Mouse (Mus musculus): ENCODE data around the gene Gstz1. TPM values are rescaled to one million over a fixed set of nuclear protein-coding genes. Genes with fewer than 3 reads are reported as not detected.
A peak's percentile ranks its signal among the peaks of the same experiment; 100 is the strongest.

Gstz1 gene
- 33.0 and 39.2 TPM in 2 replicates for polyA plus RNA-seq (2014; fragmentation: Nextera tagmentation; extraction: Ambion mirVana)

GRCm38 (mm10) chr12:87146966-87147365 lies at the start of gene Gstz1:
TSS of gene Gstz1 (plus strand) at chr12:87147165.
- peak within 1 kb of the TSS; percentile 76 for H3K4me2 ChIP-seq (ENCODE audit: low read depth, low read length)
- peak within 1 kb of the TSS; percentile 70 for H3K9ac ChIP-seq (replicated peaks; ENCODE audit: low read depth, low read length)
- H3K36me3 ChIP-seq (ENCODE audit: control insufficient read depth, insufficient read depth, low read length), result no peaks in the 10 kb centered on the region
- H3K9me3 ChIP-seq (ENCODE audit: control insufficient read depth, low read length), result no peaks in the 10 kb centered on the region
- peaks cover 13% of the 10 kb centered on the region for H3K4me1 ChIP-seq (ENCODE audit: control insufficient read depth, insufficient read depth, low read length)
- peak; percentile 92 for ATAC-seq (ENCODE audit: low read depth)
- peak within 1 kb of the TSS; percentile 94 for H3K4me3 ChIP-seq (ENCODE audit: low read depth, low read length)
- under 1% methylated on average over 26 of the region's 27 CpGs for WGBS
- peak within 1 kb of the TSS; percentile 96 for H3K27ac ChIP-seq (ENCODE audit: low read depth, low read length)
- H3K27me3 ChIP-seq (ENCODE audit: control insufficient read depth, insufficient read depth, low read length), result no peaks in the 10 kb centered on the region

- peaks cover 7% of the 10 kb centered on the region; the same call in 1 of the 2 replicates for H3K4me1 ChIP-seq (ENCODE audit: control insufficient read depth, insufficient read depth, low read length)
- no peak overlapping the region for H3K27ac ChIP-seq (ENCODE audit: low read depth, low read length)
- no peak overlapping the region for H3K4me2 ChIP-seq (ENCODE audit: low read depth, low read length)
- H3K9ac ChIP-seq (replicated peaks; ENCODE audit: low read depth, low read length), result no peak overlapping the region
- 91% methylated on average over 4 of the region's 4 CpGs for WGBS
- no peaks in the 10 kb centered on the region for H3K9me3 ChIP-seq (ENCODE audit: control insufficient read depth, low read length)
- no peak for ATAC-seq (ENCODE audit: low read depth)
- no peaks in the 10 kb centered on the region for H3K36me3 ChIP-seq (ENCODE audit: control insufficient read depth, insufficient read depth, low read length)
- no peak overlapping the region for H3K4me3 ChIP-seq (ENCODE audit: low read depth, low read length)
- H3K27me3 ChIP-seq (ENCODE audit: control insufficient read depth, insufficient read depth, low read length), result peaks cover 13% of the 10 kb centered on the region
Observed at GRCm38 (mm10) chr12:87100331-87100730, 46.6 kb upstream of the Gstz1 start.

- no peaks in the 10 kb centered on the region for H3K36me3 ChIP-seq (ENCODE audit: control insufficient read depth, insufficient read depth, low read length)
- H3K9me3 ChIP-seq (ENCODE audit: control insufficient read depth, low read length), result no peaks in the 10 kb centered on the region
- peak; percentile 38; the same call in 1 of the 2 replicates for ATAC-seq (ENCODE audit: low read depth)
- H3K9ac ChIP-seq (replicated peaks; ENCODE audit: low read depth, low read length), result peak within 1 kb of the TSS; percentile 29
- WGBS, result 3% methylated on average over 32 of the region's 32 CpGs
- H3K27me3 ChIP-seq (ENCODE audit: control insufficient read depth, insufficient read depth, low read length), result peaks cover 13% of the 10 kb centered on the region
- H3K4me1 ChIP-seq (ENCODE audit: control insufficient read depth, insufficient read depth, low read length), result peaks cover 7% of the 10 kb centered on the region; the same call in 1 of the 2 replicates
- H3K27ac ChIP-seq (ENCODE audit: low read depth, low read length), result no peak within 1 kb of the TSS
- H3K4me3 ChIP-seq (ENCODE audit: low read depth, low read length), result peak within 1 kb of the TSS; percentile 21
- H3K4me2 ChIP-seq (ENCODE audit: low read depth, low read length), result peak within 1 kb of the TSS; percentile 59
Observed at GRCm38 (mm10) chr12:87102165-87102631, 44.8 kb upstream of the Gstz1 start, which contains the start of gene Ngb. TSS of gene Ngb (minus strand) at chr12:87102539.

GRCm38 (mm10) chr12:87103471-87103870 lies 43.5 kb upstream of the Gstz1 start:
- no peak for ATAC-seq (ENCODE audit: low read depth)
- Histone ChIP-seq H3K4me1 (ENCODE audit: control insufficient read depth, insufficient read depth, low read length) (peaks cover 7% of the 10 kb centered on the region; the same call in 1 of the 2 replicates), H3K9ac (replicated peaks; ENCODE audit: low read depth, low read length) (no peak overlapping the region), H3K36me3 (ENCODE audit: control insufficient read depth, insufficient read depth, low read length) (no peaks in the 10 kb centered on the region), H3K4me2 (ENCODE audit: low read depth, low read length) (no peak overlapping the region), H3K9me3 (ENCODE audit: control insufficient read depth, low read length) (no peaks in the 10 kb centered on the region), H3K4me3 (ENCODE audit: low read depth, low read length) (no peak overlapping the region), H3K27ac (ENCODE audit: low read depth, low read length) (no peak overlapping the region), H3K27me3 (ENCODE audit: control insufficient read depth, insufficient read depth, low read length) (peaks cover 13% of the 10 kb centered on the region)
- 92% methylated on average over 4 of the region's 4 CpGs for WGBS

- H3K9ac ChIP-seq (replicated peaks; ENCODE audit: low read depth, low read length), result no peak overlapping the region
- H3K36me3 ChIP-seq (ENCODE audit: control insufficient read depth, insufficient read depth, low read length), result no peaks in the 10 kb centered on the region
- no peak overlapping the region for H3K27ac ChIP-seq (ENCODE audit: low read depth, low read length)
- 84% methylated on average over 4 of the region's 4 CpGs for WGBS
- ATAC-seq (ENCODE audit: low read depth), result no peak
- no peak overlapping the region for H3K4me2 ChIP-seq (ENCODE audit: low read depth, low read length)
- H3K9me3 ChIP-seq (ENCODE audit: control insufficient read depth, low read length), result no peaks in the 10 kb centered on the region
- H3K4me3 ChIP-seq (ENCODE audit: low read depth, low read length), result no peak overlapping the region
- H3K27me3 ChIP-seq (ENCODE audit: control insufficient read depth, insufficient read depth, low read length), result peaks cover 13% of the 10 kb centered on the region
- peaks cover 7% of the 10 kb centered on the region; the same call in 1 of the 2 replicates for H3K4me1 ChIP-seq (ENCODE audit: control insufficient read depth, insufficient read depth, low read length)
Observed at GRCm38 (mm10) chr12:87104796-87105195, 42.2 kb upstream of the Gstz1 start.

GRCm38 (mm10) chr12:87107357-87107977 lies 39.5 kb upstream of the Gstz1 start:
- Histone ChIP-seq H3K4me1 (ENCODE audit: control insufficient read depth, insufficient read depth, low read length) (no peaks in the 10 kb centered on the region), H3K36me3 (ENCODE audit: control insufficient read depth, insufficient read depth, low read length) (0 out of 2 replicates have a peak, but pooled peaks cover 3% of the 10 kb centered on the region), H3K9ac (replicated peaks; ENCODE audit: low read depth, low read length) (no peak overlapping the region), H3K4me3 (ENCODE audit: low read depth, low read length) (no peak overlapping the region), H3K27me3 (ENCODE audit: control insufficient read depth, insufficient read depth, low read length) (peaks cover 3% of the 10 kb centered on the region; the same call in 1 of the 2 replicates), H3K27ac (ENCODE audit: low read depth, low read length) (no peak overlapping the region), H3K4me2 (ENCODE audit: low read depth, low read length) (no peak overlapping the region), H3K9me3 (ENCODE audit: control insufficient read depth, low read length) (no peaks in the 10 kb centered on the region)
- peak; percentile 24; the same call in 1 of the 2 replicates for ATAC-seq (ENCODE audit: low read depth)
- 26% methylated on average over 3 of the region's 3 CpGs for WGBS

GRCm38 (mm10) chr12:87121918-87122589 lies 24.9 kb upstream of the Gstz1 start:
- ATAC-seq (ENCODE audit: low read depth), result no peak
- peaks cover 22% of the 10 kb centered on the region for H3K36me3 ChIP-seq (ENCODE audit: control insufficient read depth, insufficient read depth, low read length)
- H3K4me1 ChIP-seq (ENCODE audit: control insufficient read depth, insufficient read depth, low read length), result no peaks in the 10 kb centered on the region
- 95% methylated on average over 4 of the region's 4 CpGs for WGBS
- H3K27me3 ChIP-seq (ENCODE audit: control insufficient read depth, insufficient read depth, low read length), result no peaks in the 10 kb centered on the region
- H3K4me3 ChIP-seq (ENCODE audit: low read depth, low read length), result no peak overlapping the region
- no peak overlapping the region for H3K27ac ChIP-seq (ENCODE audit: low read depth, low read length)
- no peak overlapping the region for H3K4me2 ChIP-seq (ENCODE audit: low read depth, low read length)
- H3K9ac ChIP-seq (replicated peaks; ENCODE audit: low read depth, low read length), result no peak overlapping the region
- no peaks in the 10 kb centered on the region for H3K9me3 ChIP-seq (ENCODE audit: control insufficient read depth, low read length)

- Histone ChIP-seq H3K9ac (replicated peaks; ENCODE audit: low read depth, low read length) (no peak overlapping the region), H3K4me1 (ENCODE audit: control insufficient read depth, insufficient read depth, low read length) (no peaks in the 10 kb centered on the region), H3K36me3 (ENCODE audit: control insufficient read depth, insufficient read depth, low read length) (peaks cover 25% of the 10 kb centered on the region), H3K4me3 (ENCODE audit: low read depth, low read length) (no peak overlapping the region), H3K27ac (ENCODE audit: low read depth, low read length) (no peak overlapping the region), H3K27me3 (ENCODE audit: control insufficient read depth, insufficient read depth, low read length) (no peaks in the 10 kb centered on the region), H3K9me3 (ENCODE audit: control insufficient read depth, low read length) (no peaks in the 10 kb centered on the region), H3K4me2 (ENCODE audit: low read depth, low read length) (no peak overlapping the region)
- 75% methylated on average over 4 of the region's 4 CpGs for WGBS
- no peak for ATAC-seq (ENCODE audit: low read depth)
Observed at GRCm38 (mm10) chr12:87127256-87127655, 19.7 kb upstream of the Gstz1 start.

- H3K27me3 ChIP-seq (ENCODE audit: control insufficient read depth, insufficient read depth, low read length), result no peaks in the 10 kb centered on the region
- H3K36me3 ChIP-seq (ENCODE audit: control insufficient read depth, insufficient read depth, low read length), result peaks cover 12% of the 10 kb centered on the region; the same call in 1 of the 2 replicates
- no peak overlapping the region for H3K27ac ChIP-seq (ENCODE audit: low read depth, low read length)
- WGBS, result 89% methylated on average over 4 of the region's 4 CpGs
- H3K9me3 ChIP-seq (ENCODE audit: control insufficient read depth, low read length), result no peaks in the 10 kb centered on the region
- no peak for ATAC-seq (ENCODE audit: low read depth)
- no peak overlapping the region for H3K9ac ChIP-seq (replicated peaks; ENCODE audit: low read depth, low read length)
- H3K4me2 ChIP-seq (ENCODE audit: low read depth, low read length), result no peak overlapping the region
- no peaks in the 10 kb centered on the region for H3K4me1 ChIP-seq (ENCODE audit: control insufficient read depth, insufficient read depth, low read length)
- H3K4me3 ChIP-seq (ENCODE audit: low read depth, low read length), result no peak overlapping the region
Observed at GRCm38 (mm10) chr12:87130224-87130623, 16.7 kb upstream of the Gstz1 start.
